Mouse (Mus musculus): ENCODE measurements at regions not wholly inside any gene's neighbourhood (a gene's known extent, or its start where the extent isn't known, plus 50 kb on each side); places are given as distances from the start of the nearest gene placed in this dataset.

DNA sequence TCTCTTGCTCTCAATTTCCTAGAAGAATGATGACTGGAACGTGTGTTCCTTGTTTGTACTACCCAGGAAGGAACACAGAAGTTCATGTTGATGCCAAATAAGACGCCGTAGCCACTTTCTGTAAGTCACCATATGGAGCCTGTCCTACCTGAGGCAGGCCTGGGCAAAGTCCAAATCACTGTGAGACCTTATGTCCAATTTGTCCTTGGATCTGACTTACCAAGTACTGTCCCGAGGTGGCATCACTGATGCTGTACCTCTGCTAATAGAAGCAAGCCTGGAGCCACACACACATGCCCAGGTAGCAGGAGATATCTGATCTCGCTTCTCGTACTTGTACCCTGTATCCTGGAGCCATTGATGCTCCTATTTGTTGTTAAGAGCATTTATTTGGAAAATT is 91.2 kb upstream of the E2f7 start:
- TF ChIP-seq CTCF (IDR thresholded peaks at IDR 0.05; ENCODE audit: borderline replicate concordance, extremely low read depth, insufficient read depth, insufficient read length) (no peak), POLR2A (IDR thresholded peaks at IDR 0.05; ENCODE audit: borderline replicate concordance, extremely low read depth, insufficient read depth, insufficient read length, poor library complexity, severe bottlenecking) (no peak)

Measured in brain, embryonic 14.5 days (tissue).